Mouse (Mus musculus) cortical plate, adult 2 months (tissue): Measurements from ENCODE around the gene St14. TPM values are rescaled to one million over a fixed set of nuclear protein-coding genes. Genes with fewer than 3 reads are reported as not detected.
A peak's percentile ranks its signal among the peaks of the same experiment; 100 is the strongest.

Source experiments
- H3K27ac ChIP-seq: fragments of 200-500 bp; 2 replicates; pipeline ENCODE4 v1.5.1; 2012; ENCODE audit warnings: low read length, control low read depth, inconsistent platforms; ENCODE audit not compliant: insufficient read depth
- H3K4me1 ChIP-seq: fragments of 200-500 bp; 2 replicates; pipeline ENCODE4 v1.6.1; 2011; ENCODE audit warnings: low read length; ENCODE audit not compliant: control insufficient read depth, insufficient read depth
- H3K4me3 ChIP-seq: fragments of 200-500 bp; 2 replicates; pipeline ENCODE4 v1.5.1; 2011; ENCODE audit warnings: mild to moderate bottlenecking, low read length, control low read depth; ENCODE audit not compliant: insufficient read depth
- CTCF ChIP-seq: fragments of 200-500 bp; IDR thresholded peaks from 2 replicates; pipeline ENCODE4 v1.5.1; 2011; ENCODE audit warnings: mild to moderate bottlenecking, control low read depth, low read length; ENCODE audit not compliant: insufficient read depth; ENCODE audit errors: extremely low read depth
- POLR2A ChIP-seq: fragments of 200-500 bp; IDR thresholded peaks from 2 replicates; pipeline ENCODE4 v1.6.1; 2011; ENCODE audit warnings: mild to moderate bottlenecking, low read length, control low read depth; ENCODE audit not compliant: insufficient read depth; ENCODE audit errors: extremely low read depth
- polyA plus RNA-seq: library from polyadenylated mRNA; depleted of rRNA; stranded (reverse); fragments of >200 nt; gene quantifications from 2 replicates; pipeline ENCODE4 v1.2.3, GENCODE M21; 2012

Gene St14
- polyA plus RNA-seq, 1 experiment = 0.29 TPM

- H3K4me3 ChIP-seq = no peak overlapping the region
- TF ChIP-seq CTCF (no peak), POLR2A (no peak)
- no peak overlapping the region for H3K27ac ChIP-seq
These were observed 42.8 kb downstream of the St14 start for GRCm38 (mm10) chr9:31088883-31089282.

GRCm38 (mm10) chr9:31088116-31088515 lies 43.5 kb downstream of the St14 start:
- no peak overlapping the region for H3K27ac ChIP-seq
- TF ChIP-seq CTCF = no peak
- no peak for TF ChIP-seq POLR2A
- no peaks in the 10 kb centered on the region for H3K4me1 ChIP-seq
- H3K4me3 ChIP-seq = no peak overlapping the region

More at GRCm38 (mm10) chr9:31088883-31089282, 42.8 kb downstream of the St14 start:
- H3K4me1 ChIP-seq = no peaks in the 10 kb centered on the region

- no peak for TF ChIP-seq POLR2A
- no peak for TF ChIP-seq CTCF
- H3K4me3 ChIP-seq = no peak overlapping the region
- no peak overlapping the region for H3K27ac ChIP-seq
- H3K4me1 ChIP-seq = no peaks in the 10 kb centered on the region
These were observed 44.2 kb downstream of the St14 start for GRCm38 (mm10) chr9:31087466-31087865.

GRCm38 (mm10) chr9:31086754-31087145 lies 44.9 kb downstream of the St14 start:
- H3K4me3 ChIP-seq = no peak overlapping the region
- no peak for TF ChIP-seq CTCF
- no peak for TF ChIP-seq POLR2A
- H3K27ac ChIP-seq = no peak overlapping the region
- no peaks in the 10 kb centered on the region for H3K4me1 ChIP-seq

GRCm38 (mm10) chr9:31086085-31086753 lies 45.4 kb downstream of the St14 start:
- H3K4me1 ChIP-seq = no peaks in the 10 kb centered on the region
- H3K4me3 ChIP-seq = no peak overlapping the region
- no peak overlapping the region for H3K27ac ChIP-seq
- TF ChIP-seq POLR2A (no peak), CTCF (peak; percentile 77)

- TF ChIP-seq POLR2A (no peak), CTCF (no peak)
- Histone ChIP-seq H3K27ac (no peak overlapping the region), H3K4me3 (no peak overlapping the region), H3K4me1 (no peaks in the 10 kb centered on the region)
These were observed 46.1 kb downstream of the St14 start for GRCm38 (mm10) chr9:31085556-31085955.

- TF ChIP-seq POLR2A (no peak), CTCF (no peak)
- Histone ChIP-seq H3K4me3 (no peak overlapping the region), H3K27ac (no peak overlapping the region), H3K4me1 (no peaks in the 10 kb centered on the region)
These were observed 48.9 kb downstream of the St14 start for GRCm38 (mm10) chr9:31082771-31083170.

- Histone ChIP-seq H3K4me1 (no peaks in the 10 kb centered on the region), H3K27ac (no peak overlapping the region), H3K4me3 (peak overlapping the region; percentile 5; the same call in 1 of the 2 replicates)
- peak; percentile 84 for TF ChIP-seq CTCF
- no peak for TF ChIP-seq POLR2A
These were observed 49.5 kb downstream of the St14 start for GRCm38 (mm10) chr9:31082054-31082666.

GRCm38 (mm10) chr9:31080726-31081125 lies 50.9 kb downstream of the St14 start:
- no peaks in the 10 kb centered on the region for H3K4me1 ChIP-seq
- TF ChIP-seq CTCF = no peak
- no peak for TF ChIP-seq POLR2A
- H3K27ac ChIP-seq = no peak overlapping the region
- H3K4me3 ChIP-seq = no peak overlapping the region

- TF ChIP-seq POLR2A (no peak), CTCF (no peak)
- no peaks in the 10 kb centered on the region for H3K4me1 ChIP-seq
- no peak overlapping the region for H3K27ac ChIP-seq
- H3K4me3 ChIP-seq = no peak overlapping the region
These were observed 56.8 kb downstream of the St14 start for GRCm38 (mm10) chr9:31074836-31075235.
